Mouse (Mus musculus) c-Kit-positive CD71-positive TER-119-negative erythroid progenitor cells, embryonic 14.5 days (primary cell): Measurements from ENCODE around the gene Eif1.
A peak's percentile ranks its signal among the peaks of the same experiment; 100 is the strongest.
"Not testable (repeated sequence)": the region's sequence is repeated elsewhere in the genome, so short reads cannot be mapped to it uniquely, and the experiment has no call there.

Experiments used
- DNase-seq: peaks from one replicate; pipeline ENCODE4 v3.0.0-alpha.2; 2013; ENCODE audit warnings: low read depth

The Eif1 gene

GRCm38 (mm10) chr11:100319492-100320171, at the start of gene Eif1:
Eif1 (plus strand) TSS chr11:100319885.
- DNase-seq, result peak; percentile 100

GRCm38 (mm10) chr11:100271878-100272277, 47.8 kb upstream of the Eif1 start:
- no peak for DNase-seq

GRCm38 (mm10) chr11:100274719-100275118, 45.0 kb upstream of the Eif1 start:
- DNase-seq, result no peak

- DNase-seq, result no peak
These were observed 44.2 kb upstream of the Eif1 start for GRCm38 (mm10) chr11:100275466-100275865.

GRCm38 (mm10) chr11:100277726-100278480, 41.8 kb upstream of the Eif1 start:
- DNase-seq, result no peak

GRCm38 (mm10) chr11:100278759-100279158, 40.9 kb upstream of the Eif1 start:
- no peak for DNase-seq

GRCm38 (mm10) chr11:100281596-100282544, 37.8 kb upstream of the Eif1 start:
- peak; percentile 66 for DNase-seq

- peak; percentile 60 for DNase-seq
These were observed 37.1 kb upstream of the Eif1 start for GRCm38 (mm10) chr11:100282549-100282948.

- DNase-seq, result no peak
These were observed 34.7 kb upstream of the Eif1 start for GRCm38 (mm10) chr11:100284988-100285387.

- DNase-seq, result no peak
These were observed 32.7 kb upstream of the Eif1 start for GRCm38 (mm10) chr11:100287024-100287423.

- DNase-seq, result no peak
These were observed 30.7 kb upstream of the Eif1 start for GRCm38 (mm10) chr11:100288942-100289341.

GRCm38 (mm10) chr11:100290235-100290634, 29.4 kb upstream of the Eif1 start:
- DNase-seq, result no peak

GRCm38 (mm10) chr11:100292884-100293283, 26.8 kb upstream of the Eif1 start:
- DNase-seq, result no peak

- DNase-seq, result peak; percentile 67
These were observed 24.4 kb upstream of the Eif1 start for GRCm38 (mm10) chr11:100295308-100295707.

- DNase-seq, result no peak
These were observed 21.9 kb upstream of the Eif1 start for GRCm38 (mm10) chr11:100297801-100298200.

- DNase-seq, result peak; percentile 63
These were observed 21.2 kb upstream of the Eif1 start for GRCm38 (mm10) chr11:100298274-100299036.

GRCm38 (mm10) chr11:100300293-100300692, 19.4 kb upstream of the Eif1 start:
- peak; percentile 51 for DNase-seq

GRCm38 (mm10) chr11:100301292-100301691, 18.4 kb upstream of the Eif1 start:
- DNase-seq, result no peak

GRCm38 (mm10) chr11:100307900-100308299, 11.8 kb upstream of the Eif1 start:
- no peak for DNase-seq

GRCm38 (mm10) chr11:100308672-100309071, 11.0 kb upstream of the Eif1 start:
- DNase-seq, result not testable (repeated sequence)

- no peak for DNase-seq
These were observed 8.0 kb upstream of the Eif1 start for GRCm38 (mm10) chr11:100311656-100312055.
